Mouse (Mus musculus): Measurements from ENCODE around the gene 1110065P20Rik.

1110065P20Rik gene

DNA sequence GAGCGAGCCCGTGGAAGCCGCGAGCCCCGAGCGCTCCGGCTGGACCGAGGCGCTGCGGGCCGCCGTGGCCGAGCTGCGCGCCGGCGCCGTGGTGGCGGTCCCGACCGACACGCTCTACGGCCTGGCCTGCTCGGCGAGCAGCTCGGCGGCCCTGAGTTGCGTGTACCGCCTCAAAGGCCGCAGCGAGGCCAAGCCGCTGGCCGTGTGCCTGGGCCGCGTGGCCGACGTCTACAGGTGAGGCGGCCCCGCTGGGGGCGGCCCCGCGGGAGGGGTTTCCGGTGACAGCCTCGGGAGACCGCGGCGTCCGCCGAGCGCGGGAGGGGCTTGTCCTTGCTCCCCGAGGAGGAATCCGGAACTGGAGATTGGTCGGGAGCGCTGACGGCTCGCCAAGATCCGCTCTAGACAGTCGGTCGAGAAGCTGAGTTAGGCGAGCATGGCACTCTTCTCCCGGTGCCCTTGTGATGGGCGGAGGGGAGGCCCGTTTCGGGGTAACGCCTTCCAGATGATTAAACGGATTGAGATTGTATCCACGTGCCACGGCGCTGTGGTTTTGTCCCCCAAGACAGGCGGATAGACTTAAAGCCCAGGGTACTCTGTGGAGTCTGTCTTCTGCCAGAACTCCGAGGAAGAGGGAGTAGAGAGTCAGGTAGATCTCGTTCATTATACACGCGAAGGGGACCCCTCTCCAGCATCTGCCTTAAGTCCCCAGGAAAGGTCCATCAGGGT lies at the start of gene 1110065P20Rik:
1110065P20Rik (minus strand) TSS at position 264 of the 726 bp plus-strand sequence.
- DNase-seq: peak; percentile 79 to 87

GRCm38 (mm10) chr4:124899906-124900305 lies 48.9 kb upstream of the 1110065P20Rik start:
- DNase-seq: no peak

DNA sequence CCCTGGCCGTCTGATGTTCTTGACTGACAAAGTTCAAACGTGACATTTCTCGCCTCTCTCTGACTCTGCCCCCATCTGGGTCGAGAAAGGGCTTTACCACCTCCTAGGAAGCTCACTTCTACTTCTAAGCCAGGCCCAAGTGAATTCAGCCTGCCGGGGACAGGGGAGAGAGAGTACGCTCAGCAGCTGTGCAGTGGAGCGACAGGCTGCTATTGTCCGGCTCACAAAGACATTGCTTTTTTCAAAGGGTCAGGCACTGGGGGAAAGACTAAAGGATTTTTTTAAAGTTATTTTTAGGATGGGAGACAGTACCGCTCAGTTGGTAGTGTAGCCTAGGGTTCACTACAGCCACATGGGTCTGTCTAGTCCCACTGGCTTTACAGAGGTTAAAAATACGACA lies 47.4 kb upstream of the 1110065P20Rik start:
- no peak for DNase-seq

DNA sequence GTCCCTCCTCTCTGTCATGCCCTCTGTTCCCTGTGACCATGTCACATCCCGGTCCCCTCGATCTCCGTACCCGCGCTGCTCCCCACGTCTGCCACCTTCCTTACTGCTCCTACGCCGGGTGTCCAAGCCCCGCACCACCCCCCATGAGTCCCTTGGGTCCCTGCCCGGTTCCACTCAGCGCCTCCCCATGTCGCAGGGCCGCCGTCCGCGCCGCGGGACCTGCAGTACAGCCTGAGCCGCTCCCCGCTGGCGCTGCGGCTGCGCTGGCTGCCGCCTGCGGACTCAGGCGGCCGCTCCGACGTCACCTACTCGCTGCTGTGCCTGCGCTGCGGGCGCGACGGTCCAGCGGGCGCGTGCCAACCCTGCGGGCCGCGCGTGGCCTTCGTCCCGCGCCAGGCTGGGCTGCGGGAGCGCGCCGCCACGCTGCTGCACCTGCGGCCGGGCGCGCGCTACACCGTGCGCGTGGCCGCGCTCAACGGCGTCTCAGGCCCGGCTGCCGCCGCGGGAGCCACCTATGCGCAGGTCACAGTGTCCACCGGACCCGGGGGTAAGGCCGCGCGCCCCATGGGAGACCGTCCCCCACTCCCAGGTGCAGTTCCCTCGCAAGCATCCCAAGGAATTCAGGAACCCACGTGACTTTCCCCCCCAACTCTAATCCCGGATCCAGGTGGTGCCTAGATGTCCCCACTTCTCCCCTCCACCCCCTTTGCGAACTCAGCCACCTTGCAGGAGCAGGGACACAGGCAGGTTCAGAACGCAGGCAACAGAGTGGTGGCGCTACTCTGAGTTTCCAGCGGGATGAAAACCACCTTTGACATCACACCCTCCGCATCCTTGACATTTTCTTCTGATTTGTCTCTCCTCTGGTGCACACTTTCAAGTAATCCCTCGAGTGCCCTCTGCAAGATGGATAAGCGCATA lies 43.8 kb upstream of the 1110065P20Rik start:
- DNase-seq: peak; percentile 13 to 30

- DNase-seq: no peak
Observed at GRCm38 (mm10) chr4:124893769-124894168, 42.8 kb upstream of the 1110065P20Rik start.

DNA sequence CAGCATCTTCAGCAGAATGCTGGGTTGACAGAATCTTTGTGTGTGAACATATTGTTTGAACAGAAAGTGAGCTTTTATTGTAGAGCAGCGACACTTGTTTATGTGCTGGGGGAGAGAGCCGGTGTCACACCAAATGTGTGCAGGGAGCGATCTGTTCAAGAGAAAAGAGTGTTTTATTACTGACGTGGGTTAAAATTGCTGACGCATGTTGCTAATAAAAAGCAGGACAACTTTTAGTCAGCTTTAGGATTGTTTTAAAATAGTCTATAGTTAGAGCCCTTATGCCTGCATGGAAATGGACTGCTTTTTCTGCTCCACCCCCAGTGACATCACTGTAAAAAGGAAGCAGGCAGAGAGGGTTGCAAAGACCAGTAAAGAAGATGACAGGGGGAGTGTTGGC lies 39.8 kb upstream of the 1110065P20Rik start:
- DNase-seq: no peak

GRCm38 (mm10) chr4:124889935-124890334 lies 38.9 kb upstream of the 1110065P20Rik start:
- DNase-seq: no peak

GRCm38 (mm10) chr4:124888702-124889101 lies 37.7 kb upstream of the 1110065P20Rik start:
- DNase-seq: no peak

GRCm38 (mm10) chr4:124882151-124882729 lies 31.2 kb upstream of the 1110065P20Rik start:
- peak; percentile 84 for DNase-seq

DNA sequence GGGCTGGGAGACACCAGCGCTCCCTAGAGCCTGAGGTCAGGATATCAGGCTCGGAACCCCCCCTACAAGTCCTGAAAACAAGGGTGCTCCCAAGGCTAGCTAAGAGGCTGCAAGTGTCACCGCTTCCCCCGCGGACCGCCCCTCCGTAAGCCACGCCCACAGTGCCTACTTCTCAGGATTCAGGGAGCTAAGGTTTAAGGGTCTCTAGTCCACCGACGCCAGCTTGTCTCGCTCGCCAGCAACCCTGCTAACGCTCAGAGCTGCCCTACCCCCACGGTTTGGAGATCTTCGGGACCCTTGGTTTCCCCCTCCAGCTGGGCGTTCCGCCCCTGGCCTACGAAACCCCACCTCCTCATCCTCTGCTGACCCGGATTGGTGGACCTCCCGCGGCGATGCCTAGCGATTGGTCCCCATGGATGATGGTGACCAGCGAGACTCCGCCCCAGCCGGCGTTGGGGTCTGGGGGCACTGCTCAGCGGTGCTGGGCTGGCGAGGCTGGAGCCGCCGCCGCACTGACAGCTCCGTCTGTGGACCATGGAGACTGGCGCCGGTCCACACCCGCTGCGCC lies 30.4 kb upstream of the 1110065P20Rik start:
- peak; percentile 31 to 41 for DNase-seq

DNA sequence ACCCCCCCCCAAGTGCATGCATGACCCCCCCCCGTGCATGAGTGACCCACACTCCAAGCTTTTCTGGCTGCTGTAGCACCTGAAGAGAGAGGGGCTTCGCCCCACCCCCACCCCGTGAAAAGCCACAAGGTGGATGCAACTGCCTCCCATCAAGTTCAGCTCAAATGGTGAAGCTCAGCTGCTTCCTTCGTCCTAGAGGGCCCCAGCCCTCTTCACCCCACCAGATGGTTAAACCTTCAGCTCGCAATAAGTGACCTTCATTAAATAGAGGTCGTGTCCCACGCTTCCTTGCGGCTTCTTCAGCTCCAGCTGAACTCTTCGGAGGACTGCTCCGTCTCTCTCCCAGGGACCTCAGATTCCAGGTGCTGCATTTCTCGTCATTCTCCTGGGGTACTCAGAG lies 29.6 kb upstream of the 1110065P20Rik start, which contains the start of gene Epha10:
Epha10 (plus strand) TSS at position 301 of the 400 bp plus-strand sequence.
- DNase-seq: no peak

DNA sequence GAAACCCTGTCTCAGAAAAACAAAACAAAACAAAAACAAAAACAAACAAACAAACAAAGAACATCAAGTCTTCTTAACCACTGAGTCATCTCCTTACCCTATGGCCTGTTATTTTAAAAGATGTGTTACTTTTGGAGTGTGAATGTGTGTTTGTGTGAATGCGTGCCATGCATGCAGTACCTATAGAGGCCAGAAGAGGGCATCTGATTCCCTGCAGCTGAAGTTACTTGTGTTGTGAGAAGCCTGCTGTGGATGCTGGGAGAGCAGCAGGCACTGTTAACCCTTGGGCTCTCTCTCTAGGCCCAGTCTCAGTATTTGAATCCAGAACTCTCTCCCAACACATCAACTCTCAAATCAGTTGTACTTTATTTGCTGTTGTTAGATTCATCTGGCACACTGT lies 21.7 kb upstream of the 1110065P20Rik start:
- no peak for DNase-seq

DNA sequence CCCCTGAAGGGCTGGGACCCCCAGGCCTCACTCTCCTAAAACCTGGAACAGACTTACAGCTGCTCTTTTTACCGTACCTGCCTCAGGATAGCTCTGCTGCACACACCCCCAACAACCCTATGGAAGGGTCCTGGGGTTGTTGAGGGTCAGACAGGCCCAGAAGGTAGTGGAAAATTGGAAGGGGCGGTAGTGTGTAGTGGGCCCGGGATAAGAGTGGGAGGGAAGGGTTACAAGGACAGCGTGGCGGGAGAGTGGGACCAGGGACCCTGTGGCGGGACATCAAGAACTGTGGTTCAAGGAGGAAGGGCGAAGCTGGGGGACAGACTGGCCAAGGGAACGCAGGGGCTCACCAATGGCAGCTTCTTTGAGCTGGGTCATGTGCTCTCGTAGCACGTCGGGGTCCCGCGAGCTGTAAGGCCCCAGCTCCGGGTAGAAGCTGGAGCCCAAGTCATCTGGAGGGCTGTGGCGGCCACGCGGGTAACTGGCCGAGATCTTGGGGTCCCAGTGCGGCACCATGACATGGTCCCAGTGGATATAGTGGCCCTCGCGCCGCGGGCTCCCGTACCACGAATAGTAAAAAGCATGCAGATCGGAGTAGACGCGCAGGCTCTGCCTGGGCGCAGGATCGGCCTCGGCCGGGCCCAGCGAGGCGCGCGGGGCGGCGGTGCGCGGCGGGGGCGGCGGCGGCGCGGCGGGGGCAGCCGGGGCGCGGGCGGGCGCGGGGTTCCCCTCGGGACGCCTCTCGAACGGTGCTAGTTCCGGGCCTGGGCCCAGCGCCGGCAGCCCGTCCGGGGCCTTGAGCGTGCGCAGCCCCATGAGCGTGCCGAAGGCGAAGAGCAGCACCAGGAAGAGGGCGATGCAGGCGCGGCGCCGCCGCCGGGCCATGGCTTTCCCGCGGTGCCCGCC lies 10.5 kb upstream of the 1110065P20Rik start, which contains the start of gene Maneal:
Maneal (minus strand) TSS at position 889 of the 906 bp plus-strand sequence.
- DNase-seq: no peak

- peak; percentile 94 to 95 for DNase-seq
Observed at GRCm38 (mm10) chr4:124860446-124860845, 9.4 kb upstream of the 1110065P20Rik start.

DNA sequence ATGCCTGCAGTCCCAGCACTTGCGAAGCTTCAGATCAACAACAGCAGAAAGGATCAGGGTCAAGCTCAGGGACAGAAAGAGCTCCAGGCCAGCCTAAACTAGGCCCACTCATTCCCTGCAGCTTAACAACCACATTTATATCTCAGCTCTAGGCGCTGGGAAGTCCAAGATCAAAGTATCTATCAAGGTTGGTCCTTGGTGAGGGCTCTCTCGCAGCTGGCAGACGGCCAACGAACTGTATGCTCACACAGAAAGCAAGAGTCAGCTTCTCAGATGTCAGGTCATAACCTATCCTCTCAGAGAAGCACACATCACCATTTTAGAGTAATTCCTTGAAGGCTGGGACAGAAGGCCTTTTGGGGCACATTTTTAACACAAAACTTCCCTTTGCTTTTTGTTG lies 7.4 kb upstream of the 1110065P20Rik start:
- DNase-seq: peak in 1 of 2 experiments; percentile 21

- no peak for DNase-seq
Observed at GRCm38 (mm10) chr4:124856294-124856693, 5.3 kb upstream of the 1110065P20Rik start.

DNA sequence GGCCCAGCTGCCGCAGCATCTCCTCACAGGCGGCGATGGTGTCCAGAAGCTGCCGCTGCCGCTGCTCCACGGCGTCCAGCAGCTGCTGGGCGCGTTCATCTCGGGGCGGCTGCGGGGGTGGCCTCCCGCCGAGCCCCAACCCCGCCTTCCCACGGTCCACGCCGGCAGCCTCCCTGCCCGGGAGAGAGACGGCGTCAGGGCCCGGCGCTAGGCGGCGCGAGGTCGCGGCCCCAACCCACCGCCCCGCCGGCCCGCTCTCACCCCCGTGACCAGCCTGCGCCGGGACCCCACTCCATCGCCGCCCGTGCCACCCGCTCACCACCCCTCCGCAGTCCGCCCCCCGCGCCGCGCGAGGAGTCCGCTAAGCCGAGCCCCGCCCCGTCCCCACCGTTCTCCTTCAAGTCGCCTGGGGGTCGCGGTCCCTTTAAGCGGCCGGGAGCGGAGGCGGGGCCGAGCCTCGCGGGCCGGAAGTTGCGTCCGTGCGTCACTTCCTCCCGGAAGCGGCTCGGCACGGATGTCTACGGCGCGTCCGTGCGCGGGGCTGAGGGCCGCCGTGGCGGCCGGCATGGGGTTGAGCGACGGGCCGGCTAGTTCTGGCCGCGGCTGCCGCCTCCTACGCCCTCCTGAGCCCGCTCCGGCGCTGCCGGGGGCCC lies 609 bp downstream of the 1110065P20Rik start, which contains the start of gene Yrdc:
Yrdc (plus strand) TSS at position 419 of the 653 bp plus-strand sequence.
- DNase-seq: peak; percentile 96 to 98

GRCm38 (mm10) chr4:124849631-124850260 lies 1.2 kb downstream of the 1110065P20Rik start:
- peak; percentile 59 to 73 for DNase-seq

DNA sequence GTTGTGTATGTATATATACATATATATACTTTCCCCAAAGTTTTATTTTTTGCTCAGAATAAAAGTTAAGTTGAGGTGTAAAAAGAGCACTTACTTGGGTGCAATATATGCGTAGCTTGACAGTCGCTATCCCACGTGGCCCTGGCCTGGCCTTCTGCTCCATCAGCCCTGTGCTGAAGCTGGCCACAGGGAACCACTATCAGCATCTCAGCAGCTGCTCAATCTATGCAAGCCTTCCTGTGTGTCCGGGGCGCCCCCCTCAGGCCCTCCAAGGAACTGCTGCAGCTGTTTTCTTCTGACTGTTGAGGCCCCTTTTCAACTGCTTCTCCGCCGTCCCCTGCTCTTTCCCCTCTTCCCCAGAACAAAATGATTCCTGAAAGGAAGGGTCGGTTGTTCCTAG lies 3.4 kb downstream of the 1110065P20Rik start:
- DNase-seq: peak; percentile 91 to 92

DNA sequence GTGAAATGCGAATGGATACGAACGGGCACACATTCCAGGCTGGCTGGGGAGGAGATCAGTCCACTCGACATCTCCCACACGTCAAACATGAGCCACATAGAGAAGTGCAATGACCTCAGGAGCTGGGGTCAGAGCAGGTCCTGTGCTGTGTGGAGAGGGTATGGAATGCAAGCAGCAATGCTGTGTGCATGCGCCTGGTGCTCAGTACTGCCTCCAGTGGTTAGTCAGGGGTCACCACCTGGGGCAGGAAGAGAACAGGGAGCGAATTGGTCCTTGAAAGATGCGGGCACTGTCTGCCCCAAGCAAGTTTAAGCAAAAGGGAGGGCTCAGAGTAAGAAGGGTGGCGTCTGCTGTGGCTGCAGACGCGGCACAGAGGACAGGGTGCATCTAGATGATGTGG lies 7.5 kb downstream of the 1110065P20Rik start:
- DNase-seq: peak; percentile 66 to 72
